Mouse (Mus musculus) skeletal muscle tissue, adult 2 months (tissue): ENCODE data around the gene Zfp511.

Experiments used
- DNase-seq: peaks from one replicate; pipeline ENCODE4 v3.0.0-alpha.2; 2012; ENCODE audit warnings: low read depth, low spot score

Zfp511 gene

GRCm38 (mm10) chr7:140036281-140037170 is at the start of gene Zfp511, which contains the start of gene Tubgcp2:
Gene Zfp511, plus strand, starts transcription at chr7:140036391.
Gene Tubgcp2, minus strand, starts transcription at chr7:140036669.
- DNase-seq, result peak; percentile 90

- DNase-seq, result no peak
Measured at GRCm38 (mm10) chr7:139988272-139988671, 47.9 kb upstream of the Zfp511 start.

DNA sequence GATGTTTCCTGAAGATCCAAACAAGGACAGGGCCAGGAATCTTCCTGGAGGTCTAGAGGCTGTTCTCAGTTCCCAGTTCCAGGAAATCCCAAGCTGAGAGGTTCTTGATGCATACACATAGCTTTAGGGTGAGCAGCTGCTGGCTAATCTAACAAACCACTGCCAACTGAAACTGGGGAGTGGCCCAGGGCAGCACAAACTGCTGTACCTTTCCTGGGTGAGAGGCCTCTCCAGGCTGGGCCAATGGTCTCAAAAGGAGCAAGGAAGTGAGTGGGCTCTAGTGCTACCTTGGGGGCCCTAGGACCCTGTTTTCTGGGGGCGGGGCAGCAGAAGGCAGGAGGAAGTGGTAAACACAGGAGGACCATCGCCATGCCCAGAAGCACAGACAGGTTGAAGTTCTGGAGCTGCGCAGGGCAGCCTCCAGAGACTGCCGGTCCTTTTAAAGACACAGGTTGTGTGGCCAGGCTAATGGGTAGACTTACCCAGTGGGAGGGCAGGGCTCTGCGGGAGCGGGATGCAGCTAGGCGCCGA is 45.3 kb upstream of the Zfp511 start:
- DNase-seq, result no peak

- DNase-seq, result no peak
Measured at GRCm38 (mm10) chr7:139992406-139992805, 43.8 kb upstream of the Zfp511 start, which contains the start of gene Adam8. Gene Adam8, minus strand, starts transcription at chr7:139992562.

DNA sequence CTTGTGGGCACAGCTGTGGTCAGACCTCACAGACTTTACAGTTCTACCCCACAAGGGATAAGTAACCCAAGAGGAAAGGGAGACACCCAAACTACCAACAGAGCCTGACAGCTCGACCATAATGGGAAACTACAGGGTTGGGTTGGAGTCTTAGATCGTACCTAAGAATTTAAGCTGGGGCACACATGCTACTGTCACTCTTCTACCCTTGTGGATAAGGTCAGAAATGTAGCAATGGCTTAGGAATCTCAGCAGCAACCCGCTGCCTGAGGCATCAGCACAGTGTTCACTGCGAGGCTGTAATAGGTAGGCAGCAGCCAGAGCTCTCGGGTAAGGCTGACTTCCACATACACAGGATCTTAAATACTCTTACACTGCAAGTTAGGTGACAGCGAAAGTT is 42.7 kb upstream of the Zfp511 start:
- no peak for DNase-seq

- DNase-seq, result no peak
Measured at GRCm38 (mm10) chr7:139994202-139994601, 42.0 kb upstream of the Zfp511 start.

- peak; percentile 51 for DNase-seq
Measured at GRCm38 (mm10) chr7:139994676-139995075, 41.5 kb upstream of the Zfp511 start.

- no peak for DNase-seq
Measured at GRCm38 (mm10) chr7:139998691-139999350, 37.4 kb upstream of the Zfp511 start.

GRCm38 (mm10) chr7:140001086-140001740 is 35.0 kb upstream of the Zfp511 start:
- DNase-seq, result no peak

GRCm38 (mm10) chr7:140004666-140005065 is 31.5 kb upstream of the Zfp511 start:
- DNase-seq, result no peak

GRCm38 (mm10) chr7:140006861-140007611 is 29.2 kb upstream of the Zfp511 start:
- no peak for DNase-seq

DNA sequence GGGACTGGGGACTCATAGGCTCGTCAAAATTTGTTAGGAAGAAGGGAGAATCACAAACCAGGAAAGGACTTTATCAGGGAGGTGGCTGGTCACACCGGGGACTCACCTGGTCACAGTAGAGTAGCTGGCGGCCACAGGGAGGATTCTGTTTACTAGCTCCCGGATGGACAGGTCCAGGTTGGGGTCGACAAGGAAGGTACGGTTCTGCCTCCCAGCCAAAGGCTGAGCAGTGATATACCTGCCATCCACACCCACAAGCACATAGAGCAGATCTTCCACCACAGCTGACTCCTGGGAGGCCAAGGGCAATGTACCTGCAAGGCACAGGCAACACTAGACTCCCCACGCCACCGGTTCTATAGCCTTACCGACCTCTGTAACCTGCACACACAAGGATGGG is 28.4 kb upstream of the Zfp511 start:
- DNase-seq, result no peak

DNA sequence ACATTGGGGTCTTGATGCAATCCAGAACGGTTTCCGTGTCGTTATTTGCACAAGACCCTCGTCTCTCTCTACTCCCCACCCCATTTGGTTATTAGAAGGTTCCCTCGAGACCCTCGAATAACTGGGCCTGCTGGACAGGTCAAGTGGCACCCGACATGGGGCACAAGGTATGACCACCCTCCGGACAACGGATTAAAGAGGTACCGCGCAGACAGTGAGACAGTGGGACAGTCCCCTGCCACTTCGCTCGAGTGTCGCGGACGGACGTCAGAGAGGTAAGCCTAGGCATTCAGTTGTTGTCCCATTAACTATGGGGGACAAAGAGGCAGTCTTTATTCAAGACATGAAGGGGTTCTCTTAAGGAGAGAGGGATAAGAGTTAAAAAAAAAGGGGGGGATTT is 24.9 kb upstream of the Zfp511 start:
- no peak for DNase-seq

- DNase-seq, result no peak
Measured at GRCm38 (mm10) chr7:140031771-140032170, 4.4 kb upstream of the Zfp511 start.

- no peak for DNase-seq
Measured at GRCm38 (mm10) chr7:140032366-140032765, 3.8 kb upstream of the Zfp511 start.

DNA sequence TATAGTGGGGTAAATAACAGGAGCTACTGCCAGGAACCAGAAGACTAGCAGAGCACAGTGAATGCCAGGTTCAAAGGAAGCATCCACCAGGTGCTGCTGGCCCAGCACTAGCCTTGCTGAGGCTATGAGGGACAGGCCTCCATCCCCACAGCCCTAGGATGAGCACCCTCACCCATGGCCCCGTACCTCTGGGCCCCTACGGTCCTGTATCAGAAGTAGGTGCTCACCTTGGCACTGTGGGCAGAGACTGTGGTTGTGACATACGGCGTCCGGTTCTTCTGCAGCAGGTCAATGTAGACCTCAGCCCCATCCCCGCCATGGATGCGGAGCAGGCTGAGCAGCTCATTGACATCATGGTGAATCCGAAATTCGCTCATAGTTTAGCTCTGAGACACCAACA is 2.8 kb upstream of the Zfp511 start:
- DNase-seq, result no peak

DNA sequence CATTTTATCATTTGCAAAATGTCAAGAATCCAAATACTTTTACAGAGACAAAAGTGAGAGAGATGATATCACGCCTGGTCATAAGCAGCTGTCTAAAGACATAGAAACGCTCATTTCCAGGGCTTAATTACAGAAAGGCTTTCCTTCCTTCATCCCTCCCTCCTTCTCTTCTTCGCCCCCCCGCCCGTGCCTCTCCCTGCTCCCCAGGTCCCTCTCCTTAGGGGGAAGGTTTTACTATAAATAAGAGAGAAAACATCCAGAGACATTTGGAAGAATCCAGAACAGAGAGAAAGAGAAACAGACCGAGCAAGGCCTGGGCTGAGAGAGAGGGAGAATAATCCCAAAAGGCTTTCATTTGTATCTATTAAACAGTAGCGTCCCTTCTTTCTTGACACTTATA is 735 bp upstream of the Zfp511 start:
- DNase-seq, result no peak

- DNase-seq, result no peak
Measured at GRCm38 (mm10) chr7:140037171-140037555, 972 bp downstream of the Zfp511 start.

DNA sequence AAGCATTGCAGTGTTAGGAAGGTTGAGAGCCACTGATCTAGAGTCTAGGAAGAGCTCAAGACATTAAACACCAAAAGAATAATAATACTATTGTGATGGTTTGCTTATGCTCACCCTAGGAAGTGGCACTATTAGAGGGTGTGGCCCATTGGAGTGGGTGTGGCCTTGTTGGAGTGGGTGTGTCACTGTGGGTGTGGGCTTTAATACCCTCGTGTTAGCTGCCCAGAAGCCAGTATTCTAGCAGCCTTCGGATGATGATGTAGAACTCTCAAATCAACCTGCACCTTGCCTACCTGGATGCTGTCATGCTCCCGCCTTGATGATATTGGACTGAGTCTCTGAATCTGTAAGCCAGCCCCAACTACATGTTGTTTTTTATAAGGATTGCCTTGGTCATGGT is 6.5 kb downstream of the Zfp511 start:
- no peak for DNase-seq

- DNase-seq, result no peak
Measured at GRCm38 (mm10) chr7:140045546-140045945, 9.4 kb downstream of the Zfp511 start.

DNA sequence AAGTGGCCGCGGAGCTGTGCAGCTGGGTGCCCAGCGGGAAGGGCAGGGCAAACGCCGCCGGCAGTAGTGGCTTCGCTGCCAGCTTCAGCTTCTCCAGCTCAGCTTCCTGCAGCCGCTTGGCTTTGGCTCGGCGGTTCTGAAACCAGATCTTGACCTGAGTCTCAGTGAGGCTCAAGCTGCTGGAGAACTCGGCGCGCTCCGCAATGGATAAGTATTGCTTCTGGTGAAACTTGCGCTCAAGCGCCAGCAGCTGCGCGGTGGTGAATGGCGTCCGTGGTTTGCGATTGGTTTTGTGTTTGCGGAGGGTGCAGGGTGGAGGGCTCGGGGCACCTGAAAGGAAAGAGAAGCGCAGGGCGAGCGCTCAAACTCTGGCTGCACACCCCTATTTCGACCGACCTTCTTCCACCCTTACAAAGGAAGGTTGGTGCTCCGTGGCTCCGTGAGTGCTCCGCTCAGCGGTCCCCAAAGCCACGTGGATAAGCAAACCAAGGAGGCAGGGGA is 11.7 kb downstream of the Zfp511 start:
- no peak for DNase-seq
